Mouse (Mus musculus): ENCODE data around the gene Greb1. TPM values are rescaled to one million over a fixed set of nuclear protein-coding genes. Genes with fewer than 3 reads are reported as not detected.
"Not testable (repeated sequence)": the region's sequence is repeated elsewhere in the genome, so short reads cannot be mapped to it uniquely, and the experiment has no call there.

The Greb1 gene
- total RNA-seq, 2 experiments from 2014 or later: 0.27 to 0.38 TPM

GRCm38 (mm10) chr12:16734698-16735097 is 66.0 kb downstream of the Greb1 start:
- no peak for DNase-seq (ENCODE audit: low spot score in 2 of 2)
- TF ChIP-seq CTCF (conservative IDR thresholded peaks at IDR 0.05): no peak
- Histone ChIP-seq H3K27ac (no peak overlapping the region), H3K4me3 (no peak overlapping the region)

- Histone ChIP-seq H3K4me3 (no peak overlapping the region), H3K27ac (no peak overlapping the region)
- no peak for DNase-seq (ENCODE audit: low spot score in 2 of 2)
- TF ChIP-seq CTCF (conservative IDR thresholded peaks at IDR 0.05): 0 out of 2 replicates have a peak, but pooled peaks have one; percentile 11
These were observed 66.7 kb downstream of the Greb1 start for GRCm38 (mm10) chr12:16734009-16734408.

- DNase-seq (ENCODE audit: low spot score in 2 of 2): peak; percentile 37 to 47
- TF ChIP-seq CTCF (conservative IDR thresholded peaks at IDR 0.05): no peak
- Histone ChIP-seq H3K27ac (peak overlapping the region; percentile 28; the same call in 1 of the 2 replicates), H3K4me3 (no peak overlapping the region)
These were observed 69.5 kb downstream of the Greb1 start for GRCm38 (mm10) chr12:16731121-16731741.

- no peak for TF ChIP-seq CTCF (conservative IDR thresholded peaks at IDR 0.05)
- no peak for DNase-seq (ENCODE audit: low spot score in 2 of 2)
- no peak overlapping the region for H3K4me3 ChIP-seq
- no peak overlapping the region for H3K27ac ChIP-seq
These were observed 70.5 kb downstream of the Greb1 start for GRCm38 (mm10) chr12:16730196-16730595.

- H3K4me3 ChIP-seq: no peak overlapping the region
- no peak for TF ChIP-seq CTCF (conservative IDR thresholded peaks at IDR 0.05)
- H3K27ac ChIP-seq: no peak overlapping the region
- no peak for DNase-seq (ENCODE audit: low spot score in 2 of 2)
These were observed 72.5 kb downstream of the Greb1 start for GRCm38 (mm10) chr12:16728221-16728620.

- no peak for TF ChIP-seq CTCF (conservative IDR thresholded peaks at IDR 0.05)
- no peak overlapping the region for H3K4me3 ChIP-seq
- no peak for DNase-seq (ENCODE audit: low spot score in 2 of 2)
- H3K27ac ChIP-seq: no peak overlapping the region
These were observed 74.5 kb downstream of the Greb1 start for GRCm38 (mm10) chr12:16726229-16726628.

GRCm38 (mm10) chr12:16723601-16724000 is 77.1 kb downstream of the Greb1 start:
- DNase-seq (ENCODE audit: low spot score in 2 of 2): no peak
- Histone ChIP-seq H3K4me3 (no peak overlapping the region), H3K27ac (no peak overlapping the region)
- TF ChIP-seq CTCF (conservative IDR thresholded peaks at IDR 0.05): no peak

GRCm38 (mm10) chr12:16718660-16719315 is 81.9 kb downstream of the Greb1 start:
- H3K4me3 ChIP-seq: no peak overlapping the region
- H3K27ac ChIP-seq: no peak overlapping the region
- peak; percentile 85 for TF ChIP-seq CTCF (conservative IDR thresholded peaks at IDR 0.05)
- DNase-seq (ENCODE audit: low spot score in 2 of 2): peak; percentile 36 to 58

- peak; percentile 97 for TF ChIP-seq CTCF (conservative IDR thresholded peaks at IDR 0.05)
- H3K4me3 ChIP-seq: no peak overlapping the region
- DNase-seq (ENCODE audit: low spot score in 2 of 2): peak in 1 of 2 experiments; percentile 54
- H3K27ac ChIP-seq: no peak overlapping the region
These were observed 83.0 kb downstream of the Greb1 start for GRCm38 (mm10) chr12:16717653-16718052.

- Histone ChIP-seq H3K4me3 (no peak overlapping the region), H3K27ac (no peak overlapping the region)
- TF ChIP-seq CTCF (conservative IDR thresholded peaks at IDR 0.05): no peak
- DNase-seq (ENCODE audit: low spot score in 2 of 2): no peak
These were observed 86.1 kb downstream of the Greb1 start for GRCm38 (mm10) chr12:16714616-16715015.

GRCm38 (mm10) chr12:16698691-16699090 is 102.0 kb downstream of the Greb1 start:
- no peak for DNase-seq (ENCODE audit: low spot score in 2 of 2)
- Histone ChIP-seq H3K4me3 (no peak overlapping the region), H3K27ac (no peak overlapping the region)
- no peak for TF ChIP-seq CTCF (conservative IDR thresholded peaks at IDR 0.05)

- TF ChIP-seq CTCF (conservative IDR thresholded peaks at IDR 0.05): no peak
These were observed 104.5 kb downstream of the Greb1 start for GRCm38 (mm10) chr12:16696146-16696545.

GRCm38 (mm10) chr12:16695252-16695651 is 105.4 kb downstream of the Greb1 start:
- H3K4me3 ChIP-seq; DNase-seq (ENCODE audit: low spot score in 2 of 2); H3K27ac ChIP-seq: not testable (repeated sequence)

More at GRCm38 (mm10) chr12:16696146-16696545, 104.5 kb downstream of the Greb1 start:
- DNase-seq (ENCODE audit: low spot score in 2 of 2): no peak
- H3K4me3 ChIP-seq: no peak overlapping the region
- no peak overlapping the region for H3K27ac ChIP-seq

- TF ChIP-seq CTCF (conservative IDR thresholded peaks at IDR 0.05): no peak
- H3K27ac ChIP-seq: no peak overlapping the region
- no peak for DNase-seq (ENCODE audit: low spot score in 2 of 2)
- H3K4me3 ChIP-seq: no peak overlapping the region
These were observed 105.9 kb downstream of the Greb1 start for GRCm38 (mm10) chr12:16694783-16695182.

Measured in layer of hippocampus, adult 2 months (tissue).